Mouse (Mus musculus) left cerebral cortex, adult 11 months (tissue): ENCODE data around the gene Tspoap1.

Experiments used
- DNase-seq: peaks from one replicate; pipeline ENCODE4 v3.0.0; 2022; ENCODE audit warnings: low spot score

The Tspoap1 gene

DNA sequence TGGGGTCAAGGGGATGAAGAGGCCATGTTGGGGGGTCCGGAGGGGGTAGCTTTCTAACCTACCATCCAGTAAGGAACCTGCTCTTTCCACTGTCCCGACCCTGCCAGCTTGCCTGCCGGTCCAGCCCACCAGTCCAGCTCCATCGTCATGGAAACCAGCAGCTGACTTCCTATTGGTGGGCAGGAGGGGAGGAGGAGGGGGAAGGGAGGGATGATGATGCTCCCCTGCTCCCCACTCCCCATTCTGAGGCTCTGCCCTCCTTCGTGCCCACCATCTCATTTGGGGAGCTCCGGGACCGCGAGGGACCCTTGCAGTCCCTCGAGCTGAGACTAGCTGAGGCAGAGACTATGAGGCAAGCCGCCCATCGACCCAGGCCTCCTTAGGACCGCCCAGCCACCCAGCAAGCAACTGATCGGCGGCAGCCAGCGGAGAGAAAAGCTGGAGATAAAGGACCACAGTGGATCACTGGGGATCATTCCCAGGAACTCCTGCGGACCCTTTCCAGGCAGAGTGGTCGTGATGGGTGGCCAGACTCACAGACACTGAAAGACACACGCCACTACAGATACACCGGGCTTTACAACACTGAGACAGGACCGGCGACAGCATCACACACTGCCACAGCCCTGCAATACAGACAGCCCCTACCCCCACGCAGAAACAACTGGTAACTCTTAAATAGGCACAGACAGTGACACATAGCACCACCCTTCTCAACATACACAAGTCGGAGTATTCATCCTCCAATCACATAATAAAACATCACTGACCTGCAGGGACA is at the start of gene Tspoap1:
TSS of gene Tspoap1 (plus strand) at position 241 of the 781 bp plus-strand sequence.
- DNase-seq = no peak

DNA sequence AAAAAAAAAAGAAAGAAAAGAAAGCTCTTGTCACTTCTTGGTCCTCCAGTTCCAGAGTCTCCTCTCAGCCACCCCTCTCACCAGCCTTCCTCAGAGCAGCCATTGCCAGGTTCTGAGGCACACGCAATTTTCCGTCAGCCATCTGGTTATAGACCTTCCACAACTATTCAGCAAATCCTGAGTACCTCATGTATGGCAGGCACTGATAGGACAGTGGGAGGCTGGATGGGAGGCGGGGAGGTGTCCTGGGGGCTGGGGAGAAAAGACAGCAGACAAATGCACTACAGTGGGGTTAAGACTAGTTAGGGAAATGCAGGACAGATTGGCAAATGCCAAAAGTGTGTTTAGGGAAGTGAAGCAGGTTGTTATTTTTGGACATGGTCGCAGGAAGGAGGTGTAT is 48.2 kb upstream of the Tspoap1 start:
- DNase-seq = no peak

DNA sequence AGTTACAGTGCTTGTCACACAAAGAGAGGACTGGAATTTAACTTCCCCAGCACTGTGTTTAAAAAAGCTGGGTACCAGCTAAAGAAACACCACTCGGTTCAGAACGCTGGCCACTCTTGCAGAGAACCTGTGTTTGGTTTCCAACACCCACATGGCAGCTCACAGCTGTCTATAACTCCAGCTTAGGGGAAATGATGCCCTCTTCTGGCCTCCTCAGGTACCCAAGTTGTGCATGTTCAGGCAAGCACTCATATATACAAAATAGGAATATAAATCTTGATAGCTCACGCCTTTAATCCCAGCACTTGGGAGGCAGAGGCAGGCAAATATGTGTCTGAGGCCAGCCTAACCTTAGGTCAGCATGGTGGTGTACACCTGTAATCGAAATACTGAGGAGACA is 44.3 kb upstream of the Tspoap1 start:
- no peak for DNase-seq

DNA sequence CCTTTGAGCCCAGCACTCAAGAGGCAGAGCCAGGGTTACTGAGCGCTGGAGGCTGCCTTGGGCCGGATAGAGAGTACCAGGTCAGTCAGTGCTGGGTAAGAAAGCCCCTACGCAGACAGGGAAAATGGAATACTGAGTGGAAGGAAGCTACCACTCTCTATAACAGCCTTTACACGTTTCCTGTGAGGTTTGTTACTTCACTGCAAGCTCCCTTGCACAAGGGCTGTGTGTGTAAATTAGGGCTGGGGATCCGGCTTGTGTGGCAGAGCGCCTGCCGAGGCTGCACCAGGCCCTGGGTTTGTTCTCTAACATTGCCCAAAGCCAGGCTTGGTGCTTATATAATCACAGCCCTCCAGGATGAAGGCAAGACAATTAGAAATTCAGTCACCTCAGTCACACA is 40.8 kb upstream of the Tspoap1 start:
- DNase-seq = no peak

DNA sequence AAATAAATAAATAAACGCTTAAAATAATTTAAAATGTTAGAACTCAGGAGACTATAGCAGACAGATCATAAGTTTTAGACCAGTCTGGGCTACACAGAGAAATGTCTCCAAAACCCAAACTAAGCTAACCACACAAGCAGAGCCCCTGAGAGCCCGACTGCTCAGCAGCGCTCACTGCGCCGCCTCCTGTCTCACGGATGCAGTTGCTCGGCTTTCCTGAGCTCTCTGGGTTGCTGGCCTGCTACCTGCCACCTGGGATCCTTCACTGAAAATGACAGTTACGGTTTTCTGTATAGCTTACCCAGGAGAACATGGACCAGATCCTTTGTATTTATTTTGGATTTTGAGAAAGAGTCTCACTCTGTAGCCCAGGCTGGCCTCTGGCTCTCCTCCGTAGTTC is 40.0 kb upstream of the Tspoap1 start:
- DNase-seq = no peak

DNA sequence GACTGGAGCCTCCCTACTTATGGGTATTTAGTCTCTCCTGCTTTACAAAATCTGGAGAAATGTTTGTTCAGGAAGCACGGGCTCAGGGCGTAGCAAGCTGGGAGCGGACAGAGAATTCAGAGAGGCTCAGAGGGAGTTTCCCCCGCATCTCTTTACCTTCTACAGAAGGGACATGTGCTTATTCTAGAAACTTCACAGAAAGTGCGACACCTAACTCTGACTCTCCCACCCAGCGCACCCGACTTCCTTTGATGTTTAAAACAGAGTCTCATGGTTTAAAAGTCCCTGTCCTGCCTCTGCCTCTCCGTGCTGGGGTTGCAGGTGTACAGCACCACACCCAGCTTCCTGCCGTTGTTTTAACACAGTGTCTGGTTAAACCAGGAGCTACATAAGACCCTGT is 39.5 kb upstream of the Tspoap1 start:
- DNase-seq = no peak

DNA sequence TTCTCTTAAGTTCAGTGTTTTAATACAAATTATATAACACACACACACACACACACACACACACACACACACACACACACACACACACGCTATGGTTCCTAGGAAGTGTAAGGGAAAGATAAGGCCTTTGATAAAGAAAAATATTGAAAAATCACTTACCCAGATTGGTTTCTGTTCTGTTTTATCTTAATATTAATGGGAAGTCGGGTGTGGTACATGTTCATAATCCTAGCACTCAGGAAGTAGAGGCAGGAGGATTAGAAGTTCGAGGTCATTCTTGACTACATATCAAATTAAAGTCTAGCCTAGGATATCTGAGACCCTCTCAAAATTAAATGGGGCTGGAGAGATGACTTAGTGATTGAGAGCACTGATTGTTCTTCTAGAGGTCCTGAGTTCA is 38.2 kb upstream of the Tspoap1 start:
- no peak for DNase-seq

DNA sequence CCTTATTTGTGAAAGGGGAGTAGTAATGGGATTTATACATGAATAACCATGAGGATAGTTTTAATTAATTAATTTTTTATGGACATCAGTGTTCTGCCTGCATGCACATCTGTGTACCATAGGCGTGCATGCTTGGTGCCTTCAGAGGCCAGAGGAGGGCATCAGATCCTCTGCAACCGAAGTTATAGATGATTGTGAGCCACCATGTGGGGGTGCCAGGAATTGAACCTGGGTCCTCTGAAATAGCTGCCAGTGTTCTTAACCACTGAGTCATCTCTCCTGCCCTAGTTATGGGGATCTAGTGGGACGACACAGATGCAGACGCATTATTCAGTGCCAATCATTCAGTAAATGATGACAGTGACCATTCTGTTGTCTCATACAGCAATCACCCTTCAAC is 37.5 kb upstream of the Tspoap1 start:
- DNase-seq = no peak

DNA sequence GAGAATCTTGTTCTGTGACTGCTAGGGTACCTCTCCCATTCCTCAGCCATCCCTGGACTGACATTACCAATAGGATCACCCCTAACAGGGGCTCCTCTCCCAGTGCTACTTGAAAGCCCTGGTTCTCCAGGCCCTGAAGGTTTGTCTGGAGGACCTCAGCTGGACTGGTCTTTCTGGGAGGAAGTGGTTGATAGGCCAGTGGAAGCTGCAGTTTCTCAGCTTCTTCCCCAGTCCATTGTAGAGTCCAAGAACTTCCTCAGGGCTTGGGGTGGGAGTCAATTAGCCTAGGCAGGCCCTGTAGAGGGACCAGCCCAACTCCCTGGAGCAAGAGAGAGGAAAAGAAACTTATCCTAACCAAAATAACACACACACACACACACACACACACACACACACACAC is 34.8 kb upstream of the Tspoap1 start:
- DNase-seq = no peak

DNA sequence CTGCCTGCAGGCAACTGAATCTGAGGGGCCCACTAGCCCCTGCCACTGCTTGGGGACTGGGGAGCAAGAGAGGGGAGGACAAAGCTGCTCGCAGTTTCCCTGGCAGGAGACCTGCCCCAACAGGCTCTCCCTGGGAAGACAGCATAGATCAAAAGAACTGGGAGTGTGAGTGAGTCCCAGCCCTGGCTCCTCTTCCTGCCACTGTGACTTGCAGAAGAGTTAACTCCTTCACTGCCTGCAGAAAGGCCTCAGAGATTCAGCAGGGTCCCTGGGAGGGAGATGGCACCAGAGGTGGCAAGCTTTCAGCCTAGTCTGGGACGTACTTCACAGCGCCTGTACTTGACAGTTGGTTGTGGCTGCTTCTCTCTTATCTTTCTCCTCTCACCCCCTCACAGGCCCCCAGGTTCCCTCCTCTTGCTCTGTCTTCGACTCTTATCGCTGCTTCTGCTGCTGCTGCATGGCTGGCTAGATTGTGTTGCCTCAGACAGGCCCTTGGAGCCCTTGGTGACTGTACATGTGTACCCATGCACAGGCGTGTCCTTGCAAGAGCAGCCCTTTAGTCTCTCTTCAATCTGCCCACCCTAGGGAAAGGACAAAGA is 34.3 kb upstream of the Tspoap1 start:
- DNase-seq = no peak

DNA sequence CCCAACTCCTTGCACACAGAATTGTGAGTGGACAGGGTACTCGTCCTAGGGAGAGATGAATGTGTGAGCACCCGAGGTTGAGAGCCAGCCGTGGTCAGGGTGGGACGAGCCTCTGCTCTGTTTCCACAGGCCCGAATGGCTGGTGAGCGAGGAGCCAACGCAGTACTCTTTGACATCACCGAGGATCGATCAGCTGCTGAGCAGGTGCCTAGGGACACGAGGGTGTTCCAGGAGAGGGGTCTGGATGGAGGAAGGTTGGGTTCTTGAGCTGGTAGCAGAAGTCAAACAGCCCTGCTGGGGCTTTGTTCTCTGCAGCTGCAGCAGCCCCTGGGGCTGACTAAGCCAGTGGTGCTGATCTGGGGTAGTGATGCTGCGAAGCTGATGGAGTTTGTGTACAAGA is 33.3 kb upstream of the Tspoap1 start:
- DNase-seq = no peak

DNA sequence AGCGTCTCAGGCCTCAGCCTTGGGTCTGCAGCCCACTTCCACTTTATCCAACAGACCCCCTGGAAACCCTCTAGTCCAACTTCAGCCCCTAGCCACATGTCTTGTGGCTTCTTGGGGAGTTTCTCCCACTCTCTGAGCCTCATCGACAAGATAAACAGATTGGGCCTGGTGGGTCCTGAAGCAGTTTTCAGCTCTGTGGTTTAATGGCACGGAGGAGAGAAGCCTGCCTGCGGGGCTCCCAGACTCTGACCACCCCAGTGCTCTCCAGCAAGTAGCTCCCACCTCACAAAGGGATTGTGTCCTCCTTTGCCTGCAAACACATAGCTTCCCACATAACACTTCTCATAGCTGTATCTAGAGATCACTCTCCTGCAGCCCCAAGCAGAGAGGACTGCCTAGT is 32.9 kb upstream of the Tspoap1 start:
- DNase-seq = no peak

DNA sequence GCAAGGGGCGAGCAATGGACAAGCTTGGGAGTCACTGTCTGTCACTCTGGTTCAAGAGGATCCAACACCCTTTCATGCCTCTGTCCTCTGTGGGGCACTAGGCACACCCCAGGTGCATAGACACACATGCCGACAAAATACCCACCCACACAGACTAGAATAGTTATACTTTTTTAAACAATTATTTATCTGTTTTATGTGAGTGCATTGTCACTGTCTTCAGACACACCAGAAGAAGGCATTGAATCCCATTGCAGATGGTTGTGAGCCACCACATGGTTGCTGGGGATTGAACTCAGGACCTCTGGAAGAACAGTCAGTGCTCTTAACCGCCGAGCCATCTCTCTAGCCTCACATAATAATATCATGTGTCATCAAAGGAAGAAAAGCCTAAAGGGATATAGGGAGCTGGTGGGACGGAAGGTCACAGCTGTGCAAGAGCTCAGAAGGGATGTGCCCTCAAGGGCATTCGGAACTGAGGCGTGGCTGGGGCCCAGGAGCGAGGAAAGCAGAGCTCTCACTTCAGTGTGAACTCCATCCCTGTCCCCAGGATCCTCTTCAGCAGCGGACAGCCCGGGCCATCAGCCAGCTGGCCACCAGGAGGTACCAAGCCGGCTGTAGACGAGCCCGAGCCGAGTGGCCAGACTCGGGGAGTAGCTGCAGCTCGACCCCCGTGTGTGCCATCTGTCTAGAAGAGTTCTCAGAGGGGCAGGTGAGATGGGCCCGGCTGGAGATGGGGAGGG is 31.3 kb upstream of the Tspoap1 start:
- DNase-seq = no peak

DNA sequence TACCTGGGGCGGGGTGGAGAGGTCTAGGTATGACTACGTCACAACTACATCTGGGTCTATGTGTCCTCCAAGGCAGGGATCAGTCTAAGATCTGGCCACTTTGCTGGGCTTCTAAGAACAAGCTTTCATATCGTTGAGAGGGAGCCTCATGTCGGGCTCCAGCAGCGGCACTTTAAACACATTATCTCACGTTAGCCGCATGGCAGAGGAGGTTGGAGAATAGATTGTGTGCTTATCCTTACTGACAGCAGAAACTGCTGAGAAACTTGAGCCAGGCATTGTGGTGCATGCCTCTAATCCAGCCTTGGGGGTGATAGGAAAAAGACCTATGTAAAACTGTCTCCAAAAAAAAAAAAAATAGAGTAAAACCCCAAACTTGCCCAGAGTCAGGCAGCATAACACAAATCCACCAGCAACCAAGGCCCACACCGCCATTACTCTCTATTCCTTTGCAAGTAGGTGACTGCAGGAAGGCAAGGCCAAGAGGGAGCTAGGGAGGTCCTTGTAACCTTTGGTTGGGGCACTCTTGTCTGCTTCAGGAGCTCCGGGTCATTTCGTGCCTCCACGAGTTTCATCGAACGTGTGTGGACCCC is 30.7 kb upstream of the Tspoap1 start:
- DNase-seq = no peak

DNA sequence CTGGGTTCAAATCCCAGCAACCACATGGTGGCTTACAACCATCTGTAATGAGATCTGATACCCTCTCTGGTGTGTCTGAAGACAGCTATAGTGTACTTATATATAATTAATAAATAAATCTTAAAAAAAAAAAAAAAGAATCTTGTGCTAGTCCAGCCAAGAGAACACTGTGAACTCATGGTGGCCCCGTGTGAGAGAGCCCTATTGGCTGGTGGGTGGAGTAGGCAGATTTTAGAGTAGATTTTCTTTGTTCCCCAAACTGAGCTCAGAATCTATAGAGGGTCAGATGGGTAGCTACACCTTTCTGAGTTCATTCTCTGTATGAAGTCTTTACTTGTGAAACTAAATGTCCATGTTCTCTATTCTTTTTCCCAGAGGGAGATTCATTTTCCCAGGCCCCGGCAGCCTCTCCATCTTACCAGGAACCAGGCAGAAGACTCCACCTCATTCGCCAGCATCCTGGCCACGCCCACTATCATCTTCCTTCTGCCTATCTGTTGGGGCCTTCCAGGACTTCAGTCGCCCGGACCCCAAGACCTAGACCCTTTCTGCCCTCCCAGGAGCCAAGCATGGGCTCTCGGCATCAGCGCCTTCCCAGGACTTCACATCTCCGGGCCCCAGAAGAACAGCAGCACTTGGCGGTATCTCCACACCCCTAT is 29.6 kb upstream of the Tspoap1 start:
- no peak for DNase-seq

DNA sequence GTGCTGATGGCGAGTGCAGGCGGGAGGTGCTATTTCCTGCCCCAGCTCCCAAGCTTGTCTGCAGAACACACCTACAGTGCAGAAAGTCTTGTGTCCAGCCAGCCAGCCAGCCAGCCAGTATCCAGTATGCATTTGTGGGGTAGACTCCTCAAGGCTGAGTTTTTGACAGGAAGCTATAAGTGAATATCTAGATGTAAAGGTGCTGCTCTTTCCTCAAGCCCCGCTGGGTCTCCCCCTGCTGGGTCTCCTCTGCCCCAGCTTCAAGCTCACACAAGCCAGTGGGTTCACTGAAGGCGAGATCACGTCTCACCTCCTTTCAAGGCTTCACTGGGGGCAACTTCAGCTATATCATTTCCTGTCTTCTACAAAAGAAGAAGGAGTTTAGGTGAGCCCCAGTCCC is 26.0 kb upstream of the Tspoap1 start:
- DNase-seq = no peak

DNA sequence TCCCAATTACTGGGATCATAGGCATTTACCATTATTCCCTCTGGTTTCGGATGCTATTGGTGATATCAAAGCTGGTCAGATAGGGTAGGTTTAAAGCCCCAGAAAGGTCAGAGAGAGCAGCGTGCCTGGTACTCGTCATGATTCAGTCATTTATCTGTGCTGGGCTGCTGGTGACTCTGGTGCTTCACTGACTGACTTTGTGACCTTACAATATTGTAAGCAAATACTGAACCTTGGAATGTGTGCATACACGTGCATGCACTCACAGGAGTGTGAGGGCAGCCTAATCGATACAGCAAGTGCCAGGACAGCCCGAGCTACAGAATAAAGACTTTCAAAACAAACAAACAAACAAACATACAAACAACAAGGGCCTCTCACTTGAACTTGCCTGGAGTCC is 24.6 kb upstream of the Tspoap1 start:
- no peak for DNase-seq

DNA sequence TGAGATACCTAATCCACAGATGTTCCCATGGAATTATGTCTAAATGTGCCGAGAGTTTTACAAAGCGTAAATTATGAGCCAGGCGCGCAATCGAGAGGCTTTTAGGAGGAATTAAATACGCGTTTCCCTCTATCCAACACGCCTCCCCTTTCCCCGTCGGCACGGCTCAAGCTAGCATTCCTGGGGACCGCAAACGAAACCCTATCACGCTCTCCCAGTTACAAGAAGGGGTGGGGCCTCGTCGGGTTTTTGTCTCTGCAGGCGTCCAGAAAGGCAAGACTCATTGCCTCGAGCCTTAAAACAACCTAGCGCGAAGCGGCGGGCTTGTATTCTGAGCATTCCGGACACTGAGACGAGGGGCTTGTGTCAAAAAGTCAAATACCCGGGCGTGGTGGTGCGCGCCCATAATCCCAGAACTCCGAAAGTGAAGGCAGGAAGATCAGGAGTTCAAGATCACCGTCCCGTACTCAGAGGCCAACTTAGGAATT is 23.6 kb upstream of the Tspoap1 start:
- DNase-seq = no peak

DNA sequence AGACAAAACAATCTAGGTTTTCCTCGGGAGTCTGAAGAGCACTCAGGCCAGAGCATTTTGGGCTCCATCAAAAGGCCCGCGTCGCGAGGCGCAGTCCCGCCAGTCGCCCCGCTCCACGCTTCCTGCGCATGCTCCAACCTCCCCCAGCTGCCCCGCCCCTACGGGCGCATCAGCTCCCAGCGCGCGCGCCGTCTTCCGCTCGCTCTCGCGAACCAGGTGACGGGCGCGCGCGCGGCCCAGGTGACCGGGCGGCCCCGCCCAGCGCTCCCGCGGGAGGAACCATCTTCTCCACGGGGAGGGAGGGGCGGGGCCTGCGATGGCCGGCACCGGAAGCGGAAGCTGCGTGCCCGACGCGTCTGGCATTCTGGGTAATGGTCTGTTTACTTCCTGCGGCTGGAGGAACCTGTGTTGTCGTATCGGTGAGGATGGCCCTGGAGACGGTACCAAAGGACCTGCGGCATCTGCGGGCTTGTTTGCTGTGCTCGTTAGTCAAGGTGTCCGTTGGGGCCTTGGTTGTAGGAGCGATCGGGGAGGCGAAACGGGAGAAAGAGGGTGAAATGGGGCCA is 23.1 kb upstream of the Tspoap1 start, which contains the start of gene Supt4a:
TSS of gene Supt4a (plus strand) at position 378 of the 566 bp plus-strand sequence.
- DNase-seq = peak; percentile 86

DNA sequence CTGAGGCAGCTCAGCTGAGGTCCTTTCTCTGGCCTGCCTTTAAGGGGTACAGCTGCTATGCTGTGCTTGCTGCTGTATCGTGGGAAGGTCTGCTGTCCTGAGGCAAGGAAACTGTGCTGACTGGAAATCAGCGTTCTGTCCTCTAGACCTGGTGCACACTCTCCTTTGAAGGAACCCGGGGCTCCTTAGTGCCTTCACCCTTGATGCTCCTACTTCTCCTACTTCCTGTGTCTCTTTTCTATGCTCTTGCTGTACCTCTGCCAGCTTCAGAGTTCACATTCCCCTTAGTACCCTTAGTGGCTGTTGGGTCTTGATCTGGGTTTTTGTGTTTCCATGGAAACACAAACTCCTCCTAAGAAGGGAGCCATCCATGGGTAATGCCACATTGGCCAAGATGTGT is 16.6 kb upstream of the Tspoap1 start:
- DNase-seq = no peak

DNA sequence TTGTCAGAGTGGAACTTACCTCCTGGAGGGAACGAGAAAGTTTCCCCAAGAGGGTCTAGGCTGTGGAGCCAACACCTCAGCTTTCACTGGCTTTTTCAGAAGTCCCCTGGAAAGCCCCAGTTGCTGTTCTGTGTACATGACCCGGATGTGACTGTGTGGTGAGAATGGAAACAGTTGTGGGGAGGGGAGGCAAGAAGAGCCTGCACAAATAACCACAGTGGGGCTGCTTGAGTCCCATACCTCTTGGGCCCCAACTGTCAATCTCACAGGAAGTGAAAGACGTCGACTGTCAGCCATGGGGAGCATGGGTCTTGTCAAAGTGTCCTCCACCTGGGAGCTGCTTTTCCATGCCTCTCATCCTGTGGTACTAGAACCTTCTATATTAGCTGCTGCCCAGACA is 15.4 kb upstream of the Tspoap1 start:
- no peak for DNase-seq
